Mouse (Mus musculus): Measurements from ENCODE around the gene Vps26b.

The Vps26b gene

DNA sequence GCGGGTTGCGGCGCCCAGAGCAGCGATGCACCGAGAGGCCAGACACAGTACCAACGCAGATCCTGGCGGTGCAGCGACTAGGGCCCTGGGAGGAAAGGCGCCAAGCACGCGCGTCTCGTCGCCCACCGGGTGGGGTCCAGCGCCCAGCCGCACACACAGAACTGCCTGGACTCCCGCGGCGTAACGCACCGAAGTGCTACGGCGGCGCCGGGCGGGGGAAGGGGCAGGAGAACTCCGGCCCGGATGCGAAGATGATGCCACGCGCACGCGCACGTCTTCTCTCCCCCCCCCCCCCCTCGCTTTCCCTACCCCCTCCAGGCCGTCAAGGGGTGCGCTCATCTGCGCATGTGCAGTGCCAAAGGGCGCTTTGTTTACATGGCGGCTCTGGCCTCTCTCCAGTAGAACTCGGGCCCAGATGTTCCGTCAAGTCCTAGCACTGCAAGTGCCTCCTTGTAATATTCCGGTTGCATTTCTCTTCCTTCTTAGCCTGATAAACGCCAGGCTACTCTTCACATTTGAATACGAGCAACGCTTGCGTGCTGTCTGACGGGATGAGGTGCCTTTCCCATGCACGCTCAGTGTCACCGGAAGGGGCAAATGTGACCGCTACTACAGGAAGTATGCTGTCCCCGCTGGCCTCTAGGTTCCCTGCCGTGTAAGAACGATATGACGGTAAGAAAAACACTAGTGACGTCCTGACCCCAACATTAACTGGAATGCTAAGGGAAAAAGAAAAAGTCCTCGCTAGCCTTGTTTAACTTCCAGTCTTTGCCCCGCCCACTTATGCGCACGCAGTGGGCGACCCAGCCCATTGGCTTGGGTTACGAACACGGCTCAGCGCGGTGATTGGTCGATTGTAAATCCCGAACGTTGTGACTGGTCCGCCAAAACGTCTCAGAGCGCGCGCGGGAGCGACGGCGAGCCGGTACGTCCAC is at the start of gene Vps26b, which contains the start of gene Ncapd3:
Gene Vps26b, minus strand, starts transcription at position 238 of the 935 bp plus-strand sequence.
Gene Ncapd3, plus strand, starts transcription at position 348 of the 935 bp plus-strand sequence.
- peak; percentile 92 to 94 for DNase-seq

- DNase-seq: no peak
Measured at GRCm38 (mm10) chr9:27075812-27076211, 45.9 kb upstream of the Vps26b start.

DNA sequence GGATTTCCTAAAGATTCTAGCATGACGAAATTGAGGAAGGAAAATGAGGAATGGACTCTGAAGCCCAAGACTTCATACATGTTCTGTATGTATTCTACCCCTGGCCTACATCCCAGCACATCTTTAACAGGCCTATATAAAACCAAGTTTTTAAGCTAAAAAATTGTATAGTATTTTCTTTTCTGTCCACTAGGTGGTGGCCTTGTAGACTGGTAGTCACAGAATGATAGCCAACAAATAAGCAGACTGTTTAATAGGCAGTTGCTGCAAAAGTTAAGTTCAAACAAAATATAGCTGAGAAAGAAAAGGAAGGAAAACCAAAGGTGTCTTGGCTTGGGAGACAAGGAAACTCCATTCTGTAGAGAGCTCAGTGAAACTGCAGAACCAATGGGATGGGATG is 44.8 kb upstream of the Vps26b start:
- no peak for DNase-seq

DNA sequence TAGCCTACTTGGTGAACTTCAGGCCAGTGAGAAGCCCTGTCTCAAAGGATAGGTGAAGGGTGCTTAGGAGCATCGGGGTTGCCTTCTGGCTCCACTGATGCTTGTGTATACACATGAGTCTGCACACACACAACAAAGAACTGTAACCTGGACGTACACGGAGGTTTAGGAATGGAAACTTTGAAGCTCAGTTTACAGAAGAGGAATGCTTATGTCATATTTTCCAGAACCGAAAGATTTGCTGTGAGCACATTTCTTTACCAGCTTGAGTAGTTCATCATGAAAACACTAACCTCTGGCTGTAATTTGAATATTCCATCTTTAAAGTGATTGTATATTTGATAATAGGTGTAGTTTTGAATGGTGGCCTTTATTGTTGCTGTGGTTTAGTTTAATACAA is 41.0 kb upstream of the Vps26b start:
- DNase-seq: no peak

DNA sequence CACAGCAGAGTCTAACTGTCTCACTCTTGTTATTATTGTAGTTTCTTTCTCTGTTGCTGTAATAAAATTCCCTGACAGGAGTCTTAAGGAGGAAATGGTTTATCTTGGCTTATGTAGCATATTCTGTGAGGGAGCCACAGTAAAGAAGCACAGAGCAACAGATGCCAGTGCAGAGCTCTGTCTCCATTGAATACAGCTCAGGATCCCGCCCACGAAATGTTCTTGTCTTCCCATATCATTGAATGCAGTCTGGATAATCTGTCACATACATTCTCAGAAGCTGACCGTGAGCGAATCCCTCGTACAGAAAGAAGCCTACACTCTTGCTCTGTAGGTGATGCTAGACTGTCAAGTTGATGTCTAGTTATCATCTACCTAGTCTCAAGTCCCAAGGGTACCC is 28.5 kb upstream of the Vps26b start:
- no peak for DNase-seq

GRCm38 (mm10) chr9:27049492-27049891 is 19.6 kb upstream of the Vps26b start:
- DNase-seq: no peak

- no peak for DNase-seq
Measured at GRCm38 (mm10) chr9:27043892-27044291, 14.0 kb upstream of the Vps26b start.

DNA sequence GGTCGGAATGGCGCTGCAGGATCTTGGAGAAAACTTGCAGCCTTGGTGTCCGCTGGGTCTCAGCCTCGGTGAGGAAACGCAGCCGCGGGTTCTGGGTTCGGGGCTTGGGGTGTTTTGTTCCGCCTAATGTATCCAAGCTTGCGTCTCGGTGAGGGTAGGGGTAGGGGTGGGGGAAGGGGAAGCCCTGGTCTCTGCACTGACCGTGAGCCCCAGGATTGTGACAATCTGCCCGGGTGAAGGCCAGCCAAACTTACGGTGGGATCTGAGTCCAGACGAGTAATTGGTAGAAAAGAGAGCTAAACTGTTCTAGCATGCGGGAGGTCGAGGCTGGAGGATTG is 867 bp upstream of the Vps26b start:
- DNase-seq: no peak

DNA sequence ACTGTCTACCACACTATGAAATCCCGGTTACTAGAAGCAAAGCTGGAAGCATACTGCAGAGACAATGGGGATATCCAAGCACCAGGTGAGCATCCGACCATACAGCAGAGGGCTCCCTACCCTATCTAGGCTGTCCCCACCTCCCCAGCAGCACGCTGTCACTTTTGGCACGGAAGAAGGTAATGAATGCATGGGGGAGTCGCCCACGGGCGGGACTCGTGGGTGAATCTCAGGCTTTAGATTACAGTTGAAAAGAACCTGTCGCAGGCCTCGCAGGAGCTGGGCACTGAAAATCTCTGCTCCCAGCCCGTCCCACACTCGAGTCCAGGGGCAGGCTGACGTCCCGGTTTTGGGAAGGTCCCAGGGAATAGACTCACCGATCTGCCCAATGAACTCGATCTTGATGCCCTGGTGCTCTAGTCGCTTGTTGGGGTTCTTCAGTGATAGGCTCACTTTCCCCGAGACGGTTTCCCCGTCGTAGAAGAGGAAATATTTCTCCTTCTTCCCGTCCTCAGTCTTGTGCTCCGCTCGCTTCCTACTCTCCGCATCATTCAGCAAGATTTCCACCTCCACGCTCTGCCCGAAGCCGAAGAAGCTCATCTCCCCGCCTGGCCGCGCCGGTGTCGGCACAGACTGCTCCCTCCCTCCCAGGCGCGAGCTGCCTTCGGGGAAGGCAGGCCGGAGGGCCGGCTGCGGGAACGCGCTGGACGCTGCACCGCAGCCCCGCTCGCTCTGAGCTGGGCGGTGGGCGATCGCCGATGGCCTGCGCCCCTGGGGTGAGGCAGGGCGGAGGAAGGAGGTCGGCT is 640 bp downstream of the Vps26b start:
- DNase-seq: peak; percentile 30 to 37

- peak; percentile 63 to 70 for DNase-seq
Measured at GRCm38 (mm10) chr9:27026708-27027107, 3.2 kb downstream of the Vps26b start.

DNA sequence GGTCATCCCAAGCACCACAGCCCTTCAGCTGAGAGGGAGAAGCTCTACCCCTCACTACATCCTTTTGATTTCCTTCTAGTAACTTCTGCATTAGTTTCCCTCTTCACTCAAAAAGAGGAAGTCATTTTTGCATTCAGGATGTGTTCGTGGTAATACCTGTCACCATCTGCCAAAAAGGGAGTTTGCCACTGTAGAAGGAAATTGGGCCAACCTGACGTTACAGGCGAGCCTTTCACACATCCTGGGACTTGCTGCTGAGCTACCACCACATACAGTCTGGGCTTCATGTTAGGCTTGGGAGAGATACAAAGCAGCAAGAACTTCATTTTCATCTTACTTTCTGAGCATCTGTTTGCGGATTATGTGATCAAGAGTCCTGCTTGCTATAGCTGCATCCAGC is 6.2 kb downstream of the Vps26b start:
- peak; percentile 66 to 68 for DNase-seq

GRCm38 (mm10) chr9:27018961-27019360 is 10.9 kb downstream of the Vps26b start:
- DNase-seq: peak; percentile 59 to 69

DNA sequence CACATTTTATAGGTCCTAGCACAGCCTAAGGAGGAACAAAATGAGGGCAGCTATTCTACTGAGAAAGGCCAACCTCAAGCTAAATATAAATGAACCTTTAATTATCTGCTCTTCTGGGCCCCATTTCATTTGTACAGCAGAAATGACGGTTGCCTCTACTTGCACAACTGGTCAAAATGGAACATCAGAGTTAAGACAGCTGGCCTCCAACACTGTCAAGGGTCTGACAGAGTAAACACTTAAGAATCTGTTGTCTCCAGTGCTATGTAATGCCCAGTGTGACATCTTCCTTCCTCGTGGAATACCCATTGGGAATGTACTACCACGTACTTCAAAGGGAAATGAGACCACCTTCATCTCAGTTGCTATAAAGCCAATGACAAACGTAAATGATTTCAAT is 18.3 kb downstream of the Vps26b start:
- DNase-seq: no peak

DNA sequence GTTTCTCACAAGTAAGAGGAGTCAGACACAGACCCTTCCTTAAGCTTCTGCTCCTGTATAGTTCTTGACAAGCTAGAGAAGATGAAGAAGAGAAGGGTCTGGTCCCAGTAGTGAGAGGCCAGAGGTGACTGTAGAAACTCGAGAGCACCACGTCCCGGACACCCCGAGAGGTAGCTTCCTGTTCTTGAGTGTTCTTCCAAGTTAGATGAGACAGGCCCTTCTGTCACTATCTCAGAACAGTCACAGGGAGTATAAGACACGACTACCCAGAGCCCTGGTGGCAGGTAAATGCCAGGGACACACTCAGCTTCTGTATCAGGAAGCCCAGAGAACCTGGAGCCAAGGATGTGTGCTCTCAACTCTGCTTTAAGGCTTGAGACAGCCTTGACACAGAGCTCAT is 20.6 kb downstream of the Vps26b start:
- no peak for DNase-seq

DNA sequence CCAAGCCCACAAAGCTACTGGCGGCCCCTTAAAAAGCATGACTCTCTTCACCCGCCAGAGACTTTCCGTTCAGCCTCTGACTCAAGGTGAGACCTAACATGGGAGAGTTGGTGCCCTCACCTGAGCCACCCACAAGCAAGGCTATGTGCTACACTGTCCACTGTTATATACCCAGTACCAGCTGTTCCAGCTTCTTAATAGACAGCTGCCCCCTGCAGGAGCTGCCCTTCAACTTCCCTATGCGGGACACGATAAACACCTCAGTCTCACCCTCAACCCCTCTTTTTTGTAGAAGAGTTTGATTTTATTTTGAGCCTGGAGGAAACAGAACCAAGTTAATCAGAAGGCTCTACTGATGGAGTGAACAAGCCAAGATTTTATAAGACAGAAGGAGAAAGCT is 23.0 kb downstream of the Vps26b start:
- no peak for DNase-seq

- DNase-seq: no peak
Measured at GRCm38 (mm10) chr9:27005933-27006332, 23.9 kb downstream of the Vps26b start.

- no peak for DNase-seq
Measured at GRCm38 (mm10) chr9:27005231-27005630, 24.6 kb downstream of the Vps26b start.

GRCm38 (mm10) chr9:26999461-27000395 is 30.1 kb downstream of the Vps26b start, which contains the start of the genes Acad8 and Thyn1:
Gene Acad8 (minus strand): TSS chr9:26999566.
Gene Thyn1 (plus strand): TSS chr9:26999710.
- peak; percentile 91 to 94 for DNase-seq

GRCm38 (mm10) chr9:26998669-26999460 is 31.0 kb downstream of the Vps26b start:
- no peak for DNase-seq

GRCm38 (mm10) chr9:26997501-26997900 is 32.4 kb downstream of the Vps26b start:
- DNase-seq: no peak

- DNase-seq: no peak
Measured at GRCm38 (mm10) chr9:26997062-26997461, 32.8 kb downstream of the Vps26b start.

- DNase-seq: no peak
Measured at GRCm38 (mm10) chr9:26993900-26994299, 36.0 kb downstream of the Vps26b start.
